Mouse (Mus musculus) mature B cell (primary cell): Measurements from ENCODE around the gene Patj.
"Not testable (repeated sequence)": the region's sequence is repeated elsewhere in the genome, so short reads cannot be mapped to it uniquely, and the experiment has no call there.

Experiments
- in situ Hi-C: fragments of 300-500 bp; cut with MboI; formaldehyde crosslinking; loops from 2 replicates; pipeline ENCODE4 v1.14.3; 2019

Patj gene

DNA sequence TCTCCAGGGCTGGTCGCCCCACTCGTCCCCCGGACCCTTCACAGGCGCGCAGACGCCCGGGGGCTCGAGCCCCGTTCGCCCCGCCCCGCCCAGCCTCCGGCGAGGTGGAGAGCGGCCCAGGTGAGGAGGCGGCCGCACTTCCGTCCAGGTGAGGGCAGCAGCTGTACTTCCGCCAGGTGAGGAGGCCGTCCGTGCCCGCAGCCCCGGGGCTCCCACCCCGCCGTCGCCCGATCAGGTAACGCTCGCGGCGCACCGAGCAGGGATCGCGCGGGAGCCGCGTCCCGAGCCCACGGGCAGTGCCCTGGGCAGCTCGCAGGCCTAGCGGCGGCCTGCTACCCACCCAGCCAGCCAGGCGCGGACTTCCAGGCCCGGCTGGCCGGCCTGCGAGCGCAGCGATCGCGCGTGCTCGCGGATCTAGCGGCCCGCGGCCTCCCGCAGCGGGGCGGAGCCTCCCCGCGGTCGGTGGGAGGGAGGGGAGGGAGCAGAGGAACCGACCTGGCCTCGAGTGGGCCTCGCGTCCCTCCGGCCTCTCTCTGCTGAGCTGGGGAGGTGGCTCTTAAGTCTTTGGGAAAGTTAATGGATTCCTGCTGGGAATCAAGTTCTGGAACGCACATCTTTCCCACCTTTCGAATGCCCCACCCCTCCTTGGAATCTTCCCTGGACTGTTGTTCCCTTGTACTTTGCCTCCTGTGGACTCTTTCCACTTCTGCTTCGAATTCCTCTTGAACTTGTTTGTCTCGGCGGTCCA is at the start of gene Patj:
Gene Patj (plus strand): TSS at position 96 of the 748 bp plus-strand sequence.
- in situ Hi-C loops: no loop called here

DNA sequence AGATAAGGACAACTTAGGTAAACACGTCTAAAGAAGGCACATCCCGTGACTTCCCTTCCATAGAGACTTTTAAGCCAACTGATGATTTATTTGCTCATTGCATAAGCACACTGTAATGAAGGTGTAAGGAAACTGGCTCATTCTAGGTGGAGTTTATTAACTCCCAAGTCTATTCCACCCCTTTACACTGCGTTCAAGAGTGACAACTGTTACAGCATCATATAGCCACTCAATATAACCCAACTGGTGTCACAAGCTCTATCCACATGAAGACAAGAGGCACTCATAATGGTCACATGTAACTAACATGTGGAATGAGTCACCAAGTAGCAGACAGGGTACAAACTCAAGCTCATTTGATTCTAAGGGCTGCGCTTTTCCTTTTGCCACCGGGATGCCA is 47.0 kb upstream of the Patj start:
- in situ Hi-C loops: no loop called here

DNA sequence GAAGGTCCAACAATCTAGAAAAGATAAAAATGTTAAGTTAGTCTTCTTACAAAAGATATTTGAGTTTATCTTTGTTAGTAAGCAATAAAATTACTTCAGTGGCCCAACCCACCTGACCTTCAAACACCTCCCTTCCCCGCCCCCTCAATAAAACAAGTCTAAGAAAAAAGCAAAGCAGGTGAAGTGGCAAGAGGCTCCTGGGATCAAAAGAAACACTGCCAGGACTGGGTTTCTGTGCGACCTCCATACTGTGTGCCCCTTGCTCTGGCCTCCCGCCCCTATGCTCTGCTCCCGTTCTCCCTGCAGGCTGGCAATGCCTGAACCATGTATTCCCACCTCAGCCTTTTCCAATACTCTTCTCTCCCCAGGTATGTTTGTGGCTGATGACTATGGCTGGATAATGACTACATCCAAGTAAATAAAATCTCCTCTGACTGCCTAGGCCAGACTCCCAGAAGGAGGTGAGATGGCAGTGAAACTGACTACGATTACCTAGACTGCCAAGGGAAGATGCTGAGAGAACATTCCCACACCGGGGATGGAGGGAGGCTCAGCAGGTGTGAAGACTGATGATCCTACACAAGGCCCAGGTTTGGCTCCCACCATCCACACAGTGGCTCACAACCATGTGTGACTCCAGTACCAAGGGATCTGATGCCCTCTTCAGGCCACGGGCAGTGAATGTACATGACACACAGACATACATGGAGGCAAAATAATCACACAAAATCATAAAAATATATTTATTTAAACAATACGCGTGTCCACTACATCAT is 37.4 kb upstream of the Patj start:
- in situ Hi-C loops: no loop called here

DNA sequence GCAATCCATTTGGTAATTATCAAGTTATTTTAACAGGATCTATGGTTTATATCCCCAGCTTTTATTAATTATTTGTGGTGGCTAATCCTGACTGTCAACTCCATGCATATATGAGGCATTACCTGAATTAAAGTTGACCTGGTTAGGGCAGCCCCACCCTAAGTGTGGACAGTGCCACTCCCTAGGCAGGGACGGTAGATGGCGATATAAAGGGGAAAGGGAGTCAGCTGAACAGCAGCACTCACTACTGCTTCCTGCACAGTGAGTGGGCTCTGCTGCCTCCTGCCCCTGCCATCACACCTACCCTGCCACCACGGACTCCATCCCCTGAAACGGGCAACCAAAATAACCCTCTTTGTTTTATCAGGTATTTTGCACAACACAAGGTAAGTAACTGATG is 20.2 kb upstream of the Patj start:
- in situ Hi-C loops: no loop called here

DNA sequence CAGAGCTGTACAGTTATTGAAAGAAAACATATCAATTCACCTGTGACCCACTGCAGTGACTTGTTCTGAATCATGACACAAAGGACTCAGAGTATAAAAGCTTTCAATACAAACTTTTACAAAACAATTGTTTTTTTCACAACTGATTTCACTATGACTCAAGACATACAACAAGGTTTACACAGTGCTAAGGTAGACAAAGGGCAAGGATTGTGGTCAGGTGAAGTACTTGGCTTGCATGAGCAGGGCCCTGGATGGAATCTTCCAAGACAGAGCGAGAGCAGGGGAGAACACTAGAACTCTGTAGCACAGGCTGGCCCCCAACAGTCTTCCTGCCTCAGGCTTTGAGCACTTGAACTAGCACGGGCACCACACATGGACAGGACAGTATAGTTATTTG is 18.6 kb upstream of the Patj start:
- in situ Hi-C loops: no loop called here

DNA sequence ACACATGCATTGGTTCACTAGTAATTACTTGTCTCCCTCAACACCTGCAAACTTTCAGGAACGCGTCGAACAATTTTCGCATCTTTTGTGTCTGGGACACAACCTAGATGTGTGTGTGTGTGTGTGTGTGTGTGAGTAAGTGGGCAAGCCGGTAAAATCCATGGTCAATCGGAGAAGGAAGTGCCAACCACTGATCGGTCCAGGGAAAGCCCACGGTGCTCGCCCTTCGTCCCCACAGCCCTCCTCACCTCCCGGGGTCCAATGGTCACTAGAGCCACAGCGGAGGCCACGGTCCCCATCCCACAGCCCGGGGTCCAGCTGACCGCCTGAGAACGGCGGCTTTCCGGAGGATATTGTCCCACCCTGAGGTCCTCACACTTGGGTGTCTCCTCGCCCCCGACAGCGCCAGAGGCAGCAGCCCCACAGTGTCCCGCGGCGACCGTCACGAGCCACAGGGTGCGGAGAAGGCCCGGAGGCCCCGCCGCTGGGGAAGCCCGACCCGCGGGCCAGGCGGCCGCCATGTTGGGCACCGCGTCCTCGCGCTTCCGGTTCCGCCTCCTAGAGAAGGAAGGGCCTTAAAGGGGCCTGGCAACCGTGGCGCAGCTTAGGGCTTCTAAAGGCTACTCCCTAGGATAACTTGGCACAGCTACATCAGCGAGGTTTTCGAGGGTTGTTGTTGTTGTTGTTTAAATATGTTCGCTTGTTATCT is 12.7 kb upstream of the Patj start, which contains the start of gene Tm2d1:
Gene Tm2d1 (minus strand): TSS at position 591 of the 709 bp plus-strand sequence.
- in situ Hi-C loops: no loop called here

DNA sequence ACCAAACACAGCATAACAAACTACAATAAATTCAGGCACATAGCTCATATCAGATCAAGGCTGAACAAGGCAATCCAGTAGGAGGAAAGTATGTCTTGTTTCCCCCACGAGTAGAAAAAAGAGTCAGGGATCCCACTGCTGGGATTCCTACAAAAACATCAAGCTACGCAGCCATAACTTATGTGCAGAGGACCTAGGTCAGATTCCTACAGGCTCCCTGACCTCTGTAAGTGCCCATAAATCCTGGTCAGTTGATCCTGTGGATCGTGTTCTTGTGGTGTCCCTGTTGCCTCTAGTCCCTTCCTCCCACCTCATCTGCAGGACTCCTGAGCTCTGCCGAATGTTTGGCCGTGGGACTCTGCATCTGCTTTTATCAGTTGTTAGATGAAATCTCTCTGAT is 10.5 kb upstream of the Patj start:
- in situ Hi-C loops: no loop called here

- in situ Hi-C loops: no loop called here
Observed at GRCm38 (mm10) chr4:98395346-98395689, 267 bp upstream of the Patj start.

GRCm38 (mm10) chr4:98400926-98401583 is 5.5 kb downstream of the Patj start:
- in situ Hi-C loops: no loop called here

DNA sequence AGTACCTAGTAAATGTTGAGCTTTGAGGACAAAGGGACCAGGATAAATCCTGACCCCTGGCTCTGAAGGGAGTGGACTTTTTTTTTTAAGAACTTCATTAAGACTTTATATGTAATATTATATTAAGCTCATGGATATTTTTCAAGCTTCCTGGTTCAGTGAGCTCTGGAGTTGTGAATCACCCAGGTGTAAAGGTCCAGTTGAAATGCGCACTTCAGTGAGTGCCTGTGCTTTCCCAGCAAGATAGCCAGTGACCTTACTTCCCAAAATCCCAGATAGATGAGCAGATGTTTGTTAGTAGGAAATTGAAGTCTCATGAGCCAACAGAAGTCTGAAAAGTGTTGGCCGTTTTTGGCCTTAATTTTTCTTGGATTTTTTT is 6.0 kb downstream of the Patj start:
- in situ Hi-C loops: no loop called here

GRCm38 (mm10) chr4:98403492-98403891 is 7.9 kb downstream of the Patj start:
- in situ Hi-C loops: no loop called here

DNA sequence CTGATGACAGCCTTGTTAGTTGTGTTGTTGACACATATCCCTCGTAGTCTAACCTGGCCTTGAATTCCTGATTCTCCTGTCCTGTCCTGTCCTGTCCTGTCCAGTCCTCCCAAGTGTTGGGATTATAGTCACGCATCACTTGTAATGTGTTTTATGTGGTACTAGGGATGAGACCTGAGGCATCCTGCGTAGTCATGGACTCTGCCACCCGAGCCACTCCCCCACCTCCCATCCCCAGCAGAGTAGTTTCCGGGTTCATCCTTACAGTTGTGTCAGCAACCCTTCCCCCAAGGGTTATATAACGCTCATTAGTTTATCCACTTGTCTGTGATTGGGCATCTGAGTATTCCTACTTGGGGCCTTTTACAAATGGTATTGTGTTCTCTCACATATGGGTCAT is 8.8 kb downstream of the Patj start:
- in situ Hi-C loops: no loop called here

- in situ Hi-C loops: no loop called here
Observed at GRCm38 (mm10) chr4:98408455-98408854, 12.9 kb downstream of the Patj start.

DNA sequence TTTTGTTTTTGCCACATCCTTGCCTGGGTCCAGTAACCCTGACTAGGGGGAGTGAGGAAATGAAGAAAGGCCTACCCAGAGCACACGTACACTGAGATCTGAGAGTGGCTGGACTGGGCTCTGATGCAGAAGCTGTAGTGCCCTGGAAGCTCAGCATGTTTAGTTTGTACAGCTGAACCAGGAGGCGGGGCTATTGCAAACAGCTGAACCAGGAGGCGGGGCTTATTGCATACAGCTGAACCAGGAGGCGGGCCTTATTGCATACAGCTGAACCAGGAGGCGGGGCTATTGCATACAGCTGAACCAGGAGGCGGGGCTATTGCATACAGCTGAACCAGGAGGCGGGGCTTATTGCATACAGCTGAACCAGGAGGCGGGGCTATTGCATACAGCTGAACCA is 19.6 kb downstream of the Patj start:
- in situ Hi-C loops: not testable (repeated sequence)

- in situ Hi-C loops: loop anchor here (25.0 kb wide), 1 partner anchor 666 kb away; the partner anchor contains the start of gene Nfia
Observed at GRCm38 (mm10) chr4:98428371-98428770, 32.8 kb downstream of the Patj start.

GRCm38 (mm10) chr4:98435641-98436457 is 40.3 kb downstream of the Patj start:
- in situ Hi-C loops: loop anchor here (25.0 kb wide), 1 partner anchor 674 kb away; the partner anchor contains the start of gene Nfia

- in situ Hi-C loops: loop anchor here (25.0 kb wide), 1 partner anchor 675 kb away; the partner anchor contains the start of gene Nfia
Observed at GRCm38 (mm10) chr4:98436664-98437363, 41.2 kb downstream of the Patj start.

DNA sequence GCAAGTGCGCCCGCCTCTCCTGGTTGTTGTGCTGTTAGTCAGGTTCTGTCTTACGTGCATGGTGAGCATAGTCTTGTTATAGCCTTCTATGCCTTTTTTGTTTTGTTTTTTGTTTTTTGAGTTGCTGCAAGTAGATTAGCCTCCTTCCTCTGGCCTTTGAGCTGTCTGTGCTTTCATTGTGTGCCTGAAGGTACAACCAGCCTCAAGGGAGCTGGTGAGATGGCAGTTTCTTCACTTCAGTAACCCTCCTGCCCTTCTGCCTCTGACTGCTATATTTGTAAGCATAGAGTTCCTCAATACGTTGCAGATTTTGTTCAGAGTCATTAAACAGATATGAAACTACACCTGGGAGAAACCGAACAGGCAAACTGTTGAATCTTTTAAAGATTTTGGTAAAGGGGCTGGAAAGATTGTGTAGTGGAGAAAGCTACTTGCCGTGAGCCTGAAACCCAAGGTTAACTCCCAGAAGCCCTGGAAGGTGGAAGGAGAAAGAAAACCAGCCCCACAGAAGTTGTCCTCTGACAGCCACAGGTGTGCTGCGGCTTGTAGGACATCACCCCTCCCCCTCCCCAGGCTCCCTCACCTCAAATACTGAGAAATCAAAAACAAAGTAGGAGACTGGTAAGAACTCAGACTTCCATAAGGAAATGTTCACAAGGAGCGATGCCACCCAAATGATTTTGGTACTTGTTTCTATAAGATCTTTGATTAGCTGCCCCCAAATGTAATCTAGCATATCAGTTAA is 43.8 kb downstream of the Patj start:
- in situ Hi-C loops: loop anchor here (25.0 kb wide), 1 partner anchor 677 kb away; the partner anchor contains the start of gene Nfia

GRCm38 (mm10) chr4:98441248-98441647 is 45.7 kb downstream of the Patj start:
- in situ Hi-C loops: loop anchor here (25.0 kb wide), 1 partner anchor 679 kb away; the partner anchor contains the start of gene Nfia
